Mouse (Mus musculus): ENCODE measurements around the gene Bri3bp. TPM values are rescaled to one million over a fixed set of nuclear protein-coding genes. Genes with fewer than 3 reads are reported as not detected.

Gene Bri3bp
- total and polyA plus RNA-seq, 2 experiments from 2014 or later: 43.9 to 96.0 TPM

DNA sequence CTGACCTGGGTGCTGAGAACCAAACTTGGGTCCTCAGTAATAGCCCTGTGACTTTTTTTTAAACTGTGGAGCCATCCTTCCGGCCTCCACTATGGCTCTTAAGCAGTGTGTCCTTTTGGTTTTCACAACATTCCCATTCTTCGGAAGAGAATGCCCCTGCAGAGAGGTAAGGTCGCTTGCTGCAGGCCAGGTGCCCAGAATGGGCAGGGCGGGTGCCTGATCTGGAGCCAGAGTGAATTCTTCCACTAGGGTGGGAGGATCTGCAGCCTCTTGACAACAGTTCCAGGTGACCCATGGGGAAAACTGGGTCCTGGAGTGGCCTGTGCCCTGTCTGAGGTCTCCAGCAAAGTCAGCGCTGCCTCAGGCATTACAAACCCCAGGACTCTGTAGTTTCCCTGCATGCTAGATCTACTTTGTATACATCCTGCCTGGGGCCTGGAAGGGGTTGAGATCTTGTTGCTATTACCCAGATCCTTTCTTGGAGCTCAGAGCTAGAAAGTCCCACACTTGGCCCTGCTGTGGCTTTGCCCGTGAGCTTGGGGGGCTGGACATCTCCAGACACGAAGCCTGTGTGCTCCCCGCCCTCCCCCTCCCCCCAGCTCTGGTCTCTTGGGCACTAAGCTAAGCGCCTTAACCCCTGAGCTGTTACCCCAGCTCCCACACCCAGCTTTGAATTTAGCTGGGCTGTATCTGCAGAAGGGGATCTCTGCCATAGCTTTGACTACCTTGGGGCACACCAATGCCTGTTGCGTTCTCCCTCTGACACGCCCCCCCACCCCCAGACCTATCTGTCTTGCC, 39.3 kb downstream of the Bri3bp start:
- H3K36me3 ChIP-seq (ENCODE audit: insufficient read depth, low read length): peaks cover 20% of the 10 kb centered on the region
- no peaks in the 10 kb centered on the region for H3K9me3 ChIP-seq (ENCODE audit: low read length)
- ATAC-seq (ENCODE audit: low FRiP score): no peak
- WGBS: 77% methylated on average over 11 of the region's 11 CpGs
- no peak for DNase-seq (ENCODE audit: low spot score)
- H3K4me1 ChIP-seq (ENCODE audit: insufficient read depth, low read length): peaks cover 19% of the 10 kb centered on the region
- H3K9ac ChIP-seq (replicated peaks; ENCODE audit: low read length, poor library complexity, severe bottlenecking): no peak overlapping the region
- TF ChIP-seq CTCF (IDR thresholded peaks at IDR 0.05): no peak
- H3K27me3 ChIP-seq (ENCODE audit: insufficient read depth, low read length): no peaks in the 10 kb centered on the region
- no peak overlapping the region for H3K4me3 ChIP-seq (ENCODE audit: low read depth, low read length)
- H3K4me2 ChIP-seq (ENCODE audit: low read depth, low read length, poor library complexity, severe bottlenecking): no peak overlapping the region
- H3K27ac ChIP-seq (ENCODE audit: low read depth, low read length): no peak overlapping the region

DNA sequence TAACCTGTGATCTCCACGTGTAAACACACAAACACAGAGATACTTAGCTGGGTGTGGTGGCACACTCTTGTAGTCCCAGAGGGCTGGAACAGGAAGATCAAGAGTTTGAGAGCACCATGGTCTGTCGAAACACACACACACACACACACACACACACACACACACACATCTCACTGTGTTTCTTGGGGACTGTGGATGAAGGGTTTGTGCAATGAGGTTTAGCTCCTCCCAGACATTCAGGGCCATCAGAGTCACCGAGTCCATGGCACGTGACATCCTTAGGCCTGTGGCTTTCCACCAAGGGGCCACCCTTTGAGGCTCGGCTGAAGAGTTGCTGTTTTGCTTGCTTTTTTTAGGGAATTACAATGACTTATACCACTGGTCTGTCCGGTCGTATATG, 41.1 kb downstream of the Bri3bp start:
- no peak for DNase-seq (ENCODE audit: low spot score)
- Histone ChIP-seq H3K27me3 (ENCODE audit: insufficient read depth, low read length) (no peaks in the 10 kb centered on the region), H3K4me1 (ENCODE audit: insufficient read depth, low read length) (peaks cover 12% of the 10 kb centered on the region), H3K36me3 (ENCODE audit: insufficient read depth, low read length) (peaks cover 25% of the 10 kb centered on the region), H3K4me3 (ENCODE audit: low read depth, low read length) (no peak overlapping the region), H3K9me3 (ENCODE audit: low read length) (no peaks in the 10 kb centered on the region), H3K9ac (replicated peaks; ENCODE audit: low read length, poor library complexity, severe bottlenecking) (no peak overlapping the region), H3K4me2 (ENCODE audit: low read depth, low read length, poor library complexity, severe bottlenecking) (no peak overlapping the region), H3K27ac (ENCODE audit: low read depth, low read length) (no peak overlapping the region)
- TF ChIP-seq CTCF (IDR thresholded peaks at IDR 0.05): no peak
- 93% methylated on average over 7 of the region's 7 CpGs for WGBS
- no peak for ATAC-seq (ENCODE audit: low FRiP score)

DNA sequence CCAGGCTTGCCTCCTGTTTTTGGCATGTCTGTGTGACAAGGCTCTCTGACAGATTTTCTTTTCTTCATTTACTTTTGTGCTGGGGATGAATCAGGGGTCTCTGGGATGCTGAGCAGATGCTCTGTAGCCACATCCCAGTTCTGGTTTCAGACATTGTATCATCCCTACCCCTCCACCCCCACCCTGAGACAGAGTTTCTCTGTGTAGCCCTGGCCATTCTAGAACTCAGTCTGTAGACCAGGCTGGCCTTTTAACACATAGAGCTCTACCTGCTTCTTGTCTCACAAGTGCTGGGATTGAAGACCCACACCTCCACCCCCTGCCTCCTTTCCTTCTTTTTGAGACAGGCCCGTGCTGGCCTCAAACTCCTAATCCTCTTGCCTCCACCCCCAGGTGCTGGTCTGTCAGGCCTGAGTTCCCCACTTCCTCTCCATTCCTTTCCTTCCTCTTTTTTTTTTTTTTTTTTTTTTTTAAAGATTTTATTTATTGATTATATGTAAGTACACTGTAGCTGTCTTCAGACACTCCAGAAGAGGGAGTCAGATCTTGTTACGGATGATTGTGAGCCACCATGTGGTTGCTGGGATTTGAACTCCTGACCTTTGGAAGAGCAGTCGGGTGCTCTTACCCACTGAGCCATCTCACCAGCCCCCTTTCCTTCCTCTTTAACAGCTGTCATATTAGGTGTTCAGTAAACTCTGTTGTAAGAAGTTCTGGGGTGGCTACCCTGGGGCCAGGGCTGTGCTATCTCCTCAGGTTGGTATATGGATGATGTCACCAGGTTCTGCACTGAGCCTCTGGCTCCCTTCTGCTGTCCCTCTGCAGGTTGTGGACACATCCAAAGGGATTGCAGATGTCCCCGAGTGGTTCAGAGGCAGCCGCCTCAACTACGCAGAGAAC, 42.6 kb downstream of the Bri3bp start:
- Histone ChIP-seq H3K36me3 (ENCODE audit: insufficient read depth, low read length) (peaks cover 25% of the 10 kb centered on the region), H3K27ac (ENCODE audit: low read depth, low read length) (no peak overlapping the region), H3K9ac (replicated peaks; ENCODE audit: low read length, poor library complexity, severe bottlenecking) (no peak overlapping the region), H3K4me2 (ENCODE audit: low read depth, low read length, poor library complexity, severe bottlenecking) (no peak overlapping the region), H3K4me3 (ENCODE audit: low read depth, low read length) (no peak overlapping the region), H3K27me3 (ENCODE audit: insufficient read depth, low read length) (no peaks in the 10 kb centered on the region), H3K4me1 (ENCODE audit: insufficient read depth, low read length) (peaks cover 6% of the 10 kb centered on the region; the same call in 1 of the 2 replicates), H3K9me3 (ENCODE audit: low read length) (no peaks in the 10 kb centered on the region)
- no peak for TF ChIP-seq CTCF (IDR thresholded peaks at IDR 0.05)
- DNase-seq (ENCODE audit: low spot score) (no peak), ATAC-seq (ENCODE audit: low FRiP score) (no peak)
- 86% methylated on average over 5 of the region's 6 CpGs for WGBS

DNA sequence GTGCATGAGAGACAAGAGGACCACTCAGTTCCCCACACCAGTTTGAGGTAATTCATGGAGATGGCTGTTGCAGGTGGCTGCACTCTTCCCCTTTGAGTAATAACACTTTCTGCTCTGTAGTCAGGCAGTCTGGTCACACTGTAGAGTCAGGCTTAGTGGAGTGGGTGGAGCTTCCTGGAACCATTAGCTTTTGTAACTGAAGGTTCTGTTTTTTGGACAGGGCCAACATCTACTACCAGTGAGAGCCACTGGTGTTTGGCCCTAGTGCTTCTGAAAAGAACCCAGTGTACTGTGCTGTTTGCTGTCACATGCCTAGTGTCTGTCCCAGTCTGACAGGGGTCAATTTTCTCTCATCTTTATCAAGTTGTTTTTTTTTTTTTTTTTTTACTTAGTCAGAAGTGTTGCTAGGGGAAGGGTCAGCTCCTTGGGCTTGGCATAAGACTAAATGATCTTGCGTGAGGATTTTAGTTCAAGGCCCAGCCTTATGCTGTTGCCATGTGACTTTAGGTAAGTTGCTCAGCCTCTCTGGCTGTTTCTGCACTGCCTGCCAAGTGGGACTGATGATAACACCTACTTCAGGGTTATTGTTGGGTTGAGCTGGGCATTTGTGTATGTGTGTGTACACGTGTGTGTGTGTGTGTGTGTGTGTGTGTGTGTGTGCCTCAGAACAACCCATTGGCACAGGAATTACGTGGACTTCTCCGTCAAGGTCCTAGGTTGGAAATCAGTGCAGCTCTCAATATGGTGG, 43.8 kb downstream of the Bri3bp start:
- H3K4me1 ChIP-seq (ENCODE audit: insufficient read depth, low read length): peaks cover 6% of the 10 kb centered on the region; the same call in 1 of the 2 replicates
- DNase-seq (ENCODE audit: low spot score): no peak
- no peak overlapping the region for H3K4me3 ChIP-seq (ENCODE audit: low read depth, low read length)
- H3K27me3 ChIP-seq (ENCODE audit: insufficient read depth, low read length): no peaks in the 10 kb centered on the region
- no peak overlapping the region for H3K4me2 ChIP-seq (ENCODE audit: low read depth, low read length, poor library complexity, severe bottlenecking)
- no peak overlapping the region for H3K27ac ChIP-seq (ENCODE audit: low read depth, low read length)
- no peak overlapping the region for H3K9ac ChIP-seq (replicated peaks; ENCODE audit: low read length, poor library complexity, severe bottlenecking)
- no peak for ATAC-seq (ENCODE audit: low FRiP score)
- no peaks in the 10 kb centered on the region for H3K9me3 ChIP-seq (ENCODE audit: low read length)
- WGBS: 92% methylated on average over 4 of the region's 4 CpGs
- TF ChIP-seq CTCF (IDR thresholded peaks at IDR 0.05): no peak
- peaks cover 29% of the 10 kb centered on the region for H3K36me3 ChIP-seq (ENCODE audit: insufficient read depth, low read length)

DNA sequence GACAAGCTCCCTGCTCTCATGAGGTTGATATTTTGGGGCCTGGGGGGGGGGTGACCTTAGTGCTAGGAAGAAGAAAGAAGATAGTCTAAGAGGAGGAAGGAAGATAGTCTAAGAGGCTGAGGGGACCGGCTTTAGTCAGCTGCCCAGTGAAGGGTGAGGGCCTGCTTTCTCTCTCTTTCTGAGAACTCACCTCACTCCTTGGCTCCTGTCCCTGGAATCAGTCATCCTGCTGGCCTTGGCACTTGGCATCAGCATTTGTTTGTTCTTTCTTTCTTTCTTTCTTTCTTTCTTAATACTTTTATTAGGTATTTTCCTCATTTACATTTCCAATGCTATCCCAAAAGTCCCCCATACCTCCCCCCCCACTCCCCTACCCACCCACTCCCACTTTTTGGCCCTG, 44.7 kb downstream of the Bri3bp start:
- no peak for TF ChIP-seq CTCF (IDR thresholded peaks at IDR 0.05)
- Histone ChIP-seq H3K9ac (replicated peaks; ENCODE audit: low read length, poor library complexity, severe bottlenecking) (no peak overlapping the region), H3K4me2 (ENCODE audit: low read depth, low read length, poor library complexity, severe bottlenecking) (no peak overlapping the region), H3K4me1 (ENCODE audit: insufficient read depth, low read length) (no peaks in the 10 kb centered on the region), H3K27ac (ENCODE audit: low read depth, low read length) (no peak overlapping the region), H3K9me3 (ENCODE audit: low read length) (no peaks in the 10 kb centered on the region), H3K4me3 (ENCODE audit: low read depth, low read length) (no peak overlapping the region), H3K27me3 (ENCODE audit: insufficient read depth, low read length) (no peaks in the 10 kb centered on the region), H3K36me3 (ENCODE audit: insufficient read depth, low read length) (peaks cover 38% of the 10 kb centered on the region)
- ATAC-seq (ENCODE audit: low FRiP score) (no peak), DNase-seq (ENCODE audit: low spot score) (no peak)
- 77% methylated on average over 1 of the region's 1 CpGs for WGBS

All from midbrain, postnatal 0 days (tissue).